ENCODE assay signal across 8 mouse cellular contexts in the genomic region with DNA sequence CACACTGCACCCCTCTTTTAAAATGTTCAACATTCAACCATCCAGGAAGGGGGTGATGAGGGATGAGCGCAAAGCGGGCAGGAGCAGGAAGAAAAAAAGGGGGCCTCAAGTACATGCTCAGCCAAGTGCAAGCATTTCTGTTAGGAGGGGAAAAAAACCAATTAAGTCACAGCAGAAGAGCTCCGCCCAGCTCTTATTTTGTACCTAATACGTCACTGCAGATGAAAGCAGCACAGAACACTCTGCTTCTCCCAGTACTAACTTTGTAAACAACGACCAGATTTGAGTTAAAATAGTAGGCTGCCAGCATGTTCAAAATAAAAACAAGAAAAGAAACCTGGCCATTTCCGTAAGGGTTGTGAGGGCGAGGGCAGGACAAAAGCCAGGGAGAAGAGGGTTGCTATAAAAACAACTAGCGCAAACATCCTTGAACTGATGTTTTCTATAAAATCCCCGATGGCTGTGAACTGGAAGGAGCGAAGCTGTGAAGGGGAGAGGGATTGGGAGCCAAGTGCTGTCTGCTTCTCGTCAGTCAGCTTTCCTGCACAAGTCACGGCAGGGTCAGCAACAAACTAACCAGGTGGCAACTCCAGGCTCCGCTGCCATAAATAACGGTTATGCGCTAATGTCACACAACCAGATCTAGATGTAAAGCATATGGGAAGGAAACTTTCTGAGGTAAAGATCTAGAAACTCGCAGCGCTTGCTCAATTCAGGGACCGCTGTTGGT. TPM values are rescaled to one million over a fixed set of nuclear protein-coding genes. Genes with fewer than 3 reads are reported as not detected.
DNase-seq lines count a peak whose midpoint lies in the region; ATAC-seq and TF ChIP-seq lines count a peak whose summit lies in the region.

No protein-coding gene starts in this region.

- 44% methylated on average over 18 of the region's 18 CpGs for WGBS in lung, postnatal 0 days
- WGBS in lung, adult 2 months: 61% methylated on average over 18 of the region's 18 CpGs
- WGBS in forebrain, embryonic 14.5 days: 8% methylated on average over 18 of the region's 18 CpGs
- 65% methylated on average over 18 of the region's 18 CpGs for WGBS in liver, embryonic 11.5 days
- 38% methylated on average over 18 of the region's 18 CpGs for WGBS in stomach, postnatal 0 days

- H3K4me2 ChIP-seq in lung, postnatal 0 days (replicated peaks; ENCODE audit: low read depth, low read length): peak overlapping the region; percentile 15; the same call in 1 of the 2 replicates
- H3K4me2 ChIP-seq in forebrain, embryonic 14.5 days (ENCODE audit: low read length): peak overlapping the region; percentile 59
- H3K4me2 ChIP-seq in liver, embryonic 11.5 days: peak overlapping the region; percentile 19; the same call in 1 of the 2 replicates
- peak overlapping the region; percentile 37 for H3K4me2 ChIP-seq in stomach, postnatal 0 days (replicated peaks; ENCODE audit: low read depth)

- no peaks in the 10 kb centered on the region for H3K36me3 ChIP-seq in lung, postnatal 0 days (ENCODE audit: insufficient read depth, low read length)
- H3K36me3 ChIP-seq in forebrain, embryonic 14.5 days (ENCODE audit: control insufficient read depth, insufficient read depth, low read length): no peaks in the 10 kb centered on the region
- no peaks in the 10 kb centered on the region for H3K36me3 ChIP-seq in liver, embryonic 11.5 days (ENCODE audit: control insufficient read depth, insufficient read depth, low read length)
- H3K36me3 ChIP-seq in stomach, postnatal 0 days (ENCODE audit: control insufficient read depth, insufficient read depth, low read length): no peaks in the 10 kb centered on the region

- DNase-seq in lung, postnatal 0 days (ENCODE audit: low spot score): no peak
- no peak for DNase-seq in lung, adult 2 months
- peak; percentile 74 for DNase-seq in forebrain, embryonic 14.5 days (ENCODE audit: low spot score)
- DNase-seq in liver, embryonic 11.5 days (ENCODE audit: low spot score): no peak
- DNase-seq in stomach, postnatal 0 days (ENCODE audit: low spot score): no peak
- DNase-seq in cerebellum, adult 9-11 months: no peak
- DNase-seq in layer of hippocampus, adult 9-11 months: no peak

- no peaks in the 10 kb centered on the region for H3K27me3 ChIP-seq in lung, postnatal 0 days (replicated peaks; ENCODE audit: insufficient read depth, low read length)
- no peaks in the 10 kb centered on the region for H3K27me3 ChIP-seq in forebrain, embryonic 14.5 days (replicated peaks; ENCODE audit: control insufficient read depth, insufficient read depth, low read length)
- no peaks in the 10 kb centered on the region for H3K27me3 ChIP-seq in liver, embryonic 11.5 days (replicated peaks; ENCODE audit: control insufficient read depth, insufficient read depth, low read length)
- no peaks in the 10 kb centered on the region for H3K27me3 ChIP-seq in stomach, postnatal 0 days (ENCODE audit: control insufficient read depth, insufficient read depth, low read length)

- H3K9me3 ChIP-seq in lung, postnatal 0 days (ENCODE audit: low read length): no peaks in the 10 kb centered on the region
- no peaks in the 10 kb centered on the region for H3K9me3 ChIP-seq in forebrain, embryonic 14.5 days (replicated peaks; ENCODE audit: control insufficient read depth, low read length)
- H3K9me3 ChIP-seq in liver, embryonic 11.5 days (ENCODE audit: control insufficient read depth, low read length): no peaks in the 10 kb centered on the region
- H3K9me3 ChIP-seq in stomach, postnatal 0 days (ENCODE audit: control insufficient read depth, low read length): no peaks in the 10 kb centered on the region

- H3K4me3 ChIP-seq in lung, postnatal 0 days (ENCODE audit: low read depth, low read length): no peak overlapping the region
- no peak overlapping the region for H3K4me3 ChIP-seq in lung, adult 2 months (replicated peaks; ENCODE audit: extremely low read depth, low read depth, low read length)
- peak overlapping the region; percentile 15; the same call in 1 of the 2 replicates for H3K4me3 ChIP-seq in forebrain, embryonic 14.5 days (ENCODE audit: low read depth, low read length)
- H3K4me3 ChIP-seq in liver, embryonic 11.5 days (ENCODE audit: low read depth, low read length): no peak overlapping the region
- peak overlapping the region; percentile 10; the same call in 1 of the 2 replicates for H3K4me3 ChIP-seq in stomach, postnatal 0 days (ENCODE audit: low read depth, low read length)

- TF ChIP-seq CTCF in lung, postnatal 0 days (IDR thresholded peaks at IDR 0.05): no peak
- no peak for TF ChIP-seq CTCF in lung, adult 2 months (IDR thresholded peaks at IDR 0.05; ENCODE audit: insufficient read depth, low read length)
- no peak for TF ChIP-seq CTCF in stomach, postnatal 0 days (IDR thresholded peaks at IDR 0.05; ENCODE audit: low read depth)

- no peak for TF ChIP-seq POLR2A in lung, adult 2 months (IDR thresholded peaks at IDR 0.05; ENCODE audit: borderline replicate concordance, extremely low read depth, low read depth, low read length)

- no peak overlapping the region for H3K9ac ChIP-seq in lung, postnatal 0 days (replicated peaks; ENCODE audit: low read depth)
- peak overlapping the region; percentile 56 for H3K9ac ChIP-seq in forebrain, embryonic 14.5 days (ENCODE audit: low read length)
- H3K9ac ChIP-seq in liver, embryonic 11.5 days (ENCODE audit: low read depth, low read length): 0 out of 2 replicates have a peak overlapping the region, but pooled peaks have one; percentile 14
- H3K9ac ChIP-seq in stomach, postnatal 0 days (ENCODE audit: low read length): no peak overlapping the region

- no peak for TF ChIP-seq EP300 in lung, postnatal 0 days (IDR thresholded peaks at IDR 0.05)
- no peak for TF ChIP-seq EP300 in stomach, postnatal 0 days (optimal IDR thresholded peaks at IDR 0.05)

- ATAC-seq in lung, postnatal 0 days: no peak
- ATAC-seq in forebrain, embryonic 14.5 days: no peak
- ATAC-seq in liver, embryonic 11.5 days (replicated peaks; ENCODE audit: low FRiP score): no peak
- ATAC-seq in stomach, postnatal 0 days (ENCODE audit: low FRiP score, low TSS enrichment): no peak
- ATAC-seq in megakaryocyte-erythroid progenitor cell, adult 5-6 weeks (replicated peaks; ENCODE audit: low FRiP score, low TSS enrichment, poor library complexity, severe bottlenecking): no peak

- H3K27ac ChIP-seq in lung, postnatal 0 days (ENCODE audit: low read length): no peak overlapping the region
- H3K27ac ChIP-seq in forebrain, embryonic 14.5 days (ENCODE audit: low read depth, low read length): peak overlapping the region; percentile 72; the same call in 1 of the 2 replicates
- no peak overlapping the region for H3K27ac ChIP-seq in liver, embryonic 11.5 days (ENCODE audit: low read depth, low read length)
- H3K27ac ChIP-seq in stomach, postnatal 0 days (replicated peaks): peak overlapping the region; percentile 24; the same call in 1 of the 2 replicates

- peaks cover 3% of the 10 kb centered on the region; the same call in 1 of the 2 replicates for H3K4me1 ChIP-seq in lung, postnatal 0 days (ENCODE audit: insufficient read depth, low read depth, low read length)
- H3K4me1 ChIP-seq in lung, adult 2 months (ENCODE audit: control insufficient read depth, insufficient read depth, low read length): no peaks in the 10 kb centered on the region
- peaks cover 8% of the 10 kb centered on the region for H3K4me1 ChIP-seq in forebrain, embryonic 14.5 days (ENCODE audit: control insufficient read depth, insufficient read depth, low read length)
- peaks cover 8% of the 10 kb centered on the region for H3K4me1 ChIP-seq in liver, embryonic 11.5 days (replicated peaks; ENCODE audit: control insufficient read depth, insufficient read depth, low read length)
- H3K4me1 ChIP-seq in stomach, postnatal 0 days (replicated peaks; ENCODE audit: control insufficient read depth, insufficient read depth): no peaks in the 10 kb centered on the region; the same call in none of the 2 replicates

RNA-seq across cellular contexts. Expression of a gene that starts 2.2 kb away (rescaled TPM):
- polyA plus RNA-seq in lung, postnatal 0 days (2015; fragmentation: Nextera tagmentation; extraction: Ambion mirVana): 1.6 and 2.3 TPM in 2 replicates
- polyA plus RNA-seq in lung, adult 2 months (2012; rRNA removed): 1.3 and 1.8 TPM in 2 replicates
- 14.5 and 18.9 TPM in 2 replicates for polyA plus RNA-seq in forebrain, embryonic 14.5 days (2014; fragmentation: Nextera tagmentation; extraction: Ambion mirVana)
- polyA plus RNA-seq in liver, embryonic 11.5 days (2014; fragmentation: Nextera tagmentation; extraction: Ambion mirVana): 13.8 and 13.9 TPM in 2 replicates
- polyA plus RNA-seq in stomach, postnatal 0 days (2015; fragmentation: Nextera tagmentation; extraction: Ambion mirVana): 3.8 and 4.4 TPM in 2 replicates
- total RNA-seq in megakaryocyte-erythroid progenitor cell, adult 5-6 weeks (2014; fragmentation: Nextera tagmentation): 18.7 and 21.7 TPM in 2 replicates
- total RNA-seq in megakaryocyte-erythroid progenitor cell, adult 5-6 weeks (2017): 7.9 and 8.5 TPM in 2 replicates

Comparison
In these comparisons a context has a peak if more than half of its experiments do, and no peak if none do; other contexts are left out.
1. H3K27ac ChIP-seq: peak in forebrain, embryonic 14.5 days (single experiment) and stomach, postnatal 0 days (single experiment); none in lung, postnatal 0 days (single experiment) and liver, embryonic 11.5 days (single experiment).
2. H3K4me3 ChIP-seq: peak in forebrain, embryonic 14.5 days (single experiment) and stomach, postnatal 0 days (single experiment); none in lung, postnatal 0 days (single experiment), lung, adult 2 months (single experiment) and liver, embryonic 11.5 days (single experiment).
3. H3K9ac ChIP-seq: peak in forebrain, embryonic 14.5 days (single experiment) and liver, embryonic 11.5 days (single experiment); none in lung, postnatal 0 days (single experiment) and stomach, postnatal 0 days (single experiment).
4. Peak in every context shown above with its lines, with median percentiles within 50 percentile points of each other: H3K4me2 ChIP-seq.